Mouse (Mus musculus) testis, adult 2 months (tissue): ENCODE measurements at regions not wholly inside any gene's neighbourhood (a gene's known extent, or its start where the extent isn't known, plus 50 kb on each side); places are given as distances from the start of the nearest gene placed in this dataset.

Experiments used
- CTCF ChIP-seq: fragments of 200-500 bp; IDR thresholded peaks from 2 replicates; pipeline ENCODE4 v1.5.1; 2012; ENCODE audit warnings: low read depth, mild to moderate bottlenecking, inconsistent platforms, low read length, moderate library complexity; ENCODE audit not compliant: control insufficient read depth, insufficient read depth, insufficient replicate concordance
- POLR2A ChIP-seq: fragments of 200-500 bp; IDR thresholded peaks from 2 replicates; pipeline ENCODE4 v1.6.1; 2012; ENCODE audit warnings: low read depth, mild to moderate bottlenecking, inconsistent platforms, low read length, moderate library complexity; ENCODE audit not compliant: control insufficient read depth

- TF ChIP-seq CTCF (no peak), POLR2A (no peak)
These were observed 617.5 kb downstream of the Epha4 start for GRCm38 (mm10) chr1:76897431-76897830.
